Mouse (Mus musculus): ENCODE results near the gene Oser1. TPM values are rescaled to one million over a fixed set of nuclear protein-coding genes. Genes with fewer than 3 reads are reported as not detected.
A peak's percentile ranks its signal among the peaks of the same experiment; 100 is the strongest.
"Not testable (repeated sequence)": the region's sequence is repeated elsewhere in the genome, so short reads cannot be mapped to it uniquely, and the experiment has no call there.

Oser1 gene
- total RNA-seq, 2 experiments from 2014 or later: 37.2 to 43.4 TPM

DNA sequence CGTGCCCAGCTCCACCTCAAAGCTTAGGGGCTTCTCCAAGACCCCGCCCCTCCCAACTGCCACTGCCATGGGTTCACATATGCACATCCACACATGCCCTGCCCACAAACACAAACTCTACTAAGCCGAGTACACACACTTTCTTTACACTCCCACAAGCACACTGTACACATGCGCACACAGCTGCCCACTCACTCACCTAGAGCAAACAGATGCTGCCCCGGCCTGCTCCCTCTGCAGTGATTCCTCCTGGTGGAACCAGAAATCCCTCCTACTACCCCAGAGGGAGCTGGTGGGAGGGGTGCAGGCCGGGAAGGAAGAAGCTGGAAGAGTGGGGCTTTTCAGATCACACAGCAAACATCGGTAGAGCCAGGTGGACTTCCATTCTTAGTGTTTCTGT is 19.5 kb upstream of the Oser1 start:
- DNase-seq: no peak

DNA sequence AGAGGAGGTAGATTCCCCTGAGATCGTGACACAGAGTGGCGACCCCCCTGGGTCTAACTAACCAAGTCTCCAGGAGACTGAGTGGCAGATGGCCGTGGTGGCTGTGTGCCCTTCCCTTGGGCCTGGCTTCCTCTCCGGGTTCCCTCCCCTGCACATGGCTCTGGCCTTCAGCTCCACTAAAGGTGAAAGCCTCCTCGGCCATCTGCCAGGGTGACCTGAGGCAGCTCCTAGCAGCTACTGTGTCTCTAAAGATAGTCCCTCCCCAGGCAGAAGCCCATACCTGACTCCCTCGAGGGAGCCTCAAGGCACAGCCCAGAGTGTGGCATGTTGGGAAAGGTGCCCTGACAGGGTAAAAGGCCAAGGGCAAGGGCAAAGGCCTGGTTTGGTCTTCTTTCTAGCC is 19.0 kb upstream of the Oser1 start:
- DNase-seq: no peak

DNA sequence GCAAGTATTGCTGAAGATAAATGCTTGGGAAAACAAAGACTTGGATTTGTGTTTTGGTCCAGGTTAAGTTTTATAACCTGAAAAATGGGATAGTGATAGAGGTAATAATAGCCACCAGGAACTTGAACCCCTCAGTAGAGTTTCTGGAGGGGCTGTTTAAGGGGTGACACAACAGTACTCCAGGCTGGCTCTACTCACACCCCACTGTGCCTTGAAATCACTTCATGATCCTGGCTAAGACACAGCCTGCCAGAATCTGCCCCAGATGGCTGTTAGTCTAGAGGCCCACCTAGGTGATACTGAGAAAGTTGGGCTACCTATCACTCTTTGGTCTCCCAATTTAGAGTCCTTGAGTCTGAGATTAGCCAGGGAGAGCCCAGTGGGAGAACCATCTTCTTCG is 15.0 kb upstream of the Oser1 start:
- DNase-seq: no peak

DNA sequence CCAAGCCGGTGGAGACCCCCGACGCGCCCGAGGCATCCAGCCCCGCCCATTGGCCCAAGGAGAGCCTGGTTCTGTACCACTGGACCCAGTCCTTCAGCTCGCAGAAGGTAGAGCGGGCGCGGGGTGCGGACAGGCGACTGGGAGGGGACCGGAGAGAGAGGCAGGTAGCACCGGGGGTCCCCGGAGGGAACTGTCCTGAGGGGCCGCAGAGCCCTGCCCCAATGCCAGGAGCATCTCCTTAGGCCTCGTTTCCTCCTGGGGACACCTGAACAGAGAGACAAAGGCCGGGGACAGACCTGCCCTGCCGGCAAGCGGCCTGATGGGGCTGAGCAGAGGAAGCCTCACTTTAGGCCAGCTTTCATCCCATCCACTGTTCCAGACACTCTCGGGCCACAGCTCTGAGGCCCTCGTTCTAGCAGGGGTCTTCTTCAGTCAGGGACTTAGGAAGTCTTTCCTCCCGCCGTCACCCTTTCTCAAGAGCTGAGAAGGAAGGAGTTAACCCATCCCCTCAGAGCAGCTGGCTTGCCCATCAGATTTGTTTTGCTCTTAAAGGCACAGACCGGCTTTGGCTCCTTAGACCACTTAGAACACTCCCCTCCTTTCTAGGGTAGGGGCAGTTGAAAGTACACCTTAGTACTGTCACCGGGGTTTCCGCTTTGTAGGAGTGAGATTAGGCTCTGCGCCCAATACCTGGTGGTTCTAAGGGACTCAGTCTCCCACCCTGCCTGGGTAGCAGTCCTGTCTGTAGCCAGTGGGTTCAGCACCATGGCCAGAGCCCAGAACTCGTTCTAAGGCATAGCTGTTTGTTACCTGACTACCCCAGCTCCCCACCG is 14.3 kb upstream of the Oser1 start:
- peak; percentile 65 to 77 for DNase-seq

DNA sequence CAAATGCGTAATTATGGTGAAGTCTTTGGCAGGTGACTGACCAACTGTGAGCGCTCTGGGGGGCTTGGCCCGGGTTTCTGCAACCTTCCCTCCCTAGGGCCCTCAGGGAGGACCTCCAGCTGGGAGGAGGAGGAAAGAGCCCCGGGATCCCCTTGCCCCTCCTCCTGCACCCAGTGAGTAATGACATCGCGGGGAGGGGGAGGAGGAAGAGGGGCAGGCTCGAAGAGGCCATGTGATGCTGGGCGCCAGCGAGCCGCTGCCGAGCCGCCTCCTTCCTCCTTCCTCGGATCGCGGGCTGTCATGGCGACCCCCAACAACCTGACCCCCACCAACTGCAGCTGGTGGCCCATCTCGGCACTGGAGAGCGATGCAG is 13.7 kb upstream of the Oser1 start, which contains the start of gene Gdap1l1:
Gene Gdap1l1, plus strand, starts transcription at position 231 of the 373 bp plus-strand sequence.
- DNase-seq: peak; percentile 52 to 59

DNA sequence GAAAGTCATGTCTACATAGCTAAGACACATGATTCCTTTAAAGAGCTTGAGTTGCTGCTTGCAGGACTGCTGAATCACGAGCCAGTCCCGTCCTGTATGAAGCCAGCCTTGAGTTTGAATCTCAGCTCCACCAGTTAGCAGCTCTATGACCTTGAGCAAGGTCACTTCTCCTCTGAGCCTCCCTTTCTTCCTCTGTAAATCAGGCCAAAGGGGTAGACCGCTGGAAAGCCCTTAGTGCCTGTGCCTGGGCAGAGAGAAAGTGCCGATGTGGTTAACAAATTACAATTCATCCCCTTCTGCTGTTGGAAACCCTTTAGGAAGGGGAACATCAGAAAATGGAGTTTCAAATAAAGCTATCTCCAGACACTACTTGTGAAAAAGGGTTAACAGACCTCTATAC is 13.3 kb upstream of the Oser1 start:
- no peak for DNase-seq

DNA sequence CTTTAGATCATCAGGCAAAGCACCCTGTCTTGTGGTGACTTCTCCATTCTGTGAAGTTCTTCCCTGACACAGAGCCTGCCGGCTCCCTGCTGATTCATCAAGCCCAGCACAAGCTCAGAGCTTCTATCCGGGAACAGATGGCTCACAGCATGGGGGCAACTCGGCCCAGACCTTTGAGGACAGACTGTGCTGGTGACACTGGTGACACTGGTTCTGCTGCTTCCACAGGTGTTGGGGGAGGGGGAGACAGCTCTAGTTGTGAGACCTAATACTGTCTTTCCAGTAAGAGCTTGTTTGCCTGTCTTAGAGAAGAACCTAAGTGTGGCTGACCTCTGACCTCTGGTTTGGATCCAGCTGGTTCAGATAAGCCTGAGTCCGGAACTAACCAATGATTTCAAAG is 9.5 kb upstream of the Oser1 start:
- DNase-seq: no peak

DNA sequence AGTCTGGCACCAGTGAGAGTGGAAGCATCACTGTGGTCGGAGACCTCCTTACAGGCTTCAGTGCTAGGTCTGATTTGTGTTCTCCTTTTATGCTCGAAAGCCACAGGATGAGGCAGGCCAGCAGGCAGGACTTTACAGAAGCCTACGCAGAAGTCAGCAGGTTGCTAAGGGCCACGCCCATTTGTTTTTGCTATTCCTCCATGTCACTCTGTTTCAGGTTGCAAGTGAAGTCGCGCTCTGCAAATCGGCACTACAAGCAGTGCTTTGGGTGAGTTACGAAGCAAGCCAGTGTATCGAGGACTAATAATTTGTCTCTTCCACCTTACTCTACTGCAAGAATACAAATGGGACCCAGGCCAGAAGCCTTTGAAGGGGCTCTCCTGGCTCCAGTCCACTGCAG is 6.8 kb upstream of the Oser1 start:
- no peak for DNase-seq

DNA sequence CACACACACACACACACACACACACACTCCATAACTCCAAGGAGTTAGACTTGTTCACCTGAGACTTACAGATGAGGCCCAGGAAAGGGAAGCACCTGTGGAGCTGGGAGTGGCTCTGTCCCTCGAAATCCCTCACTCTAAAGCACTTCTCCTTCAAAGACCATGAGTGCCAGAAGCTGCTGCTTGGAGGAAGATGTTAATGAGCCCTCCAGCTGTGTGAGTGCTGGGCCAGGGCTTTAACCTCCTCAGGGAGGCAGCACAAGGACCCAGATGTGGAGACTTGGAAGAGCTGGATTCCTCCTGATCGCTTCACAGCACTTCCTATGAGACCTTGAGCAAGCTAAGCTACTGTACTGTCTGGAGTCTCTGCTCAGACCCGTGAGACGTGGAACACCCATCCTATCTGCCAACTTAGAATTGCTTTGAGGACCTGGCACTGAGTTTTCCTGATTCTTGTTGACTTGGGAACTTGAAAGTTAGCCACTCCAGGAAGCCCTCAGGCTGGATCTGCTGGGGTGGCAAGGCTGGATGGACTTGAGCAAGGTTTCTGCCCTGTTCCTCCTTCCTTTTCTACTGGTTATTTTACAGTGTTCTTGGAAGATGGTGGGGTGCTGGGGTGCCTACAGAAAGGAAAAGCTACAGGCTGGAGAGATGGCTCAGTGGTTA is 4.0 kb upstream of the Oser1 start:
- no peak for DNase-seq

DNA sequence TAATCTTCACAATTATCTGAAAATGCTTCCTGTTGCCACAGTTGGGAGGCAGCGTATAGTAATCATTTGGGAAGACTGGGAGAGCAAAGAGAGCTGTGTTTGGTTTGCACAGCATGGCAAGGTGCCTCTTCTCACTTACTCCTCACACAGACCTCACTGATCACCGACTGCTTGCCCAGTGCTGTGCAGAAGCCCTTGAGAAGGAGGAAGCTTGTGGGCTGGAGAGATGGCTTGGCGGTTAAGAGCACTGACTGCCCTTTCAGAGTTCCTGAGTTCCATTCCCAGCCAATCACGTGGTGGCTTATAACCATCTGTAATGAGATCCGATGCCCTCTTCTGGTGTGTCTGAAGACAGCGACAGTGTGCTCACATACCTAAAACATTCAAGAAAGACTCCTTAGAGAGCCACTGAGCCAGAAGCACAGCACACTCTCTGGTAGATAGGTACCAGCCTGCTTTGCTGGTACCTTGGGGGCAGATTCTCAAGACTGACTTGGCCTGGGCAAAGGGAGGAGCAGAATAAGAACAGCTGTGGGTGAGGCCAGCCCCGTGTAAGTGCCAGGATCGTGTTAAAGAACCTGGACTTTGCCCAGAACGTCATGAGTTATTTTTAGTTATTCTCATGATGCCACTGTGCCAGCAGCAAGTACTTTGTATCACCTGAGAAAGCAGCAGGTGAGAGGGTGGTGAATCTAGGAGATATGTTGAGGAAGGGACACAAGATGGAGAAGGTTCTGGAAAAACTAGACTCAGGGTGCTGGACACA is 1.4 kb downstream of the Oser1 start:
- DNase-seq: no peak

DNA sequence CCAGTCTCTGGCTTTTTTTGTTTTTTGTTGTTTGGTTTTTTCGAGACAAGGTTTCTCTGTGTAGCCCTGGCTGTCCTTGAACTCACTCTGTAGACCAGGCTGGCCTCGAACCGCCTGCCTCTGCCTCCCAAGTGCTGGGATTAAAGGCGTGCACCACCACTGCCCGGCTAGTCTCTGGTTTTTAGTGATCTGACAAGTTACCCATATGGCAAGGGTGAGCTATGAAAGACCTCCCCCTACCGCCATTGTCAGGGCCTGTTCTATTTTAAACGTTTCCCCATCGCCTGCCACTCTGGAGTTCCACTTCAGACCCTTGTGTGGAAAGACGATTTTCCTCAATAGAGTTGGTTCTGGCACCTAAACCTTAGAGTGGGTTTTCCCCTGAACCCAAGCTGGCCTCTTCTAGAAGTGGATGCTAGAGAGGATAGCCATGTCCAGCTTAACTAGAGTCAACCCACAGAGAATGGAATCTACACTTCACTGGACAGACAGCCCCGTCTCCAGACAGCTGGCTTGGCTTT is 4.1 kb downstream of the Oser1 start:
- DNase-seq: no peak

DNA sequence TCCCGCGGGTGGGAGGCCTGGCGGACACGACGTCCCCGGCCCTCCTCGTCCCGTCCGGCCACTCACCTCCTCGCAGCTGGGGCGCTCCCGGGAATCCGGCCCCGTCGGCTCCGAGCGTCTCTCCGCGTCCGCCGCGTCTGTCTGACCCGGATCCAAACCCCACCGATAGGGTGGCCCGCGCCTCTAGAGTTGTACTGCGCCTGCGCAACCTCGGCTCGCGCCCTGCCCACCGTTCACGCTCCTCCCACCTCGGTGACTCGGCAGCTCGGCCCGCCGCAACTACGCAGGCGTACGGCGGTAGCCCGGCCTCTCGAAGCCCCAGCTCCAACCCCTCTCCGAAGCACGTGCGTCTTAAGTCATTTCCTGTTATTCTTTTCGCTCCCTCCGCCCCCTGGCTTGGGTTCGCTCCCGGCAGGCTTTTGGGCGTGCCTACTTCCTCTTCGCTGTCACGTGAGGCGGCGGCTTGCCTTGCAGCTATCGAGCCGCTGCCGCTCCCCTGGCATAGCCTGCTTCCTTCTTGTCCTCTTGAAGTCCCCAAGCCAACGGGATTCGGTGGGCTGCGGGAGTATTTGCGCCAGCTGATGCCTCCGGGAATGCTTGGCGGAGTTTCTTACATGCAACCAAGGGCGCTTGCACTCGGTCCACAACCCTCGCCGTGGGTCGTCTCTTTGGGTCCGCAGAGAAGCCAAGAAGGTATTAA is 5.0 kb downstream of the Oser1 start:
- peak; percentile 99 to 100 for DNase-seq

DNA sequence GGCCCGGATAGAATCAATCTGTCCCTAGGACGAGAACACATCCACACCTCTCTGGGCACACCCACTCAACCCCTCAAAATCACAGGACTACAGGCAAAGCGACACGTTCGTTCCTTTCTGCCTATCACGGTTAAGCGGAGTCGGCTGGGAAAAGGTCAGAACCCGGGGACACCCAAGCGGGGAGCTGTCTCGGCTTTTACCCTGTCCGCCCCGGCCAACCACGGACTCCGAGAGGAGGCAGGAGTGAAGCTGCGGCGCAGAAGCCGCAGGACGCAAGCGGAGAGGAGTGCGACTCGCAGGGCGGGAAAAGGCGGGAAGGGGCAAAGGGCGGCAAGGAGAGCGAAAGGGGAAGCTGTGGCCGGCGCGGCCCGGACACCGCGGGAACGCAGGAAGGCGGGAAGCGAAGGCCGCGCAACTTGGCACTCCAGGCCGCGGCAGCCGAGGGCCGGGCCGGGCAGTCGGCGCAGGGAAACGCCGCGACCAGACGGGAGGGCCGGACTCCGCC is 5.6 kb downstream of the Oser1 start:
- no peak for DNase-seq

DNA sequence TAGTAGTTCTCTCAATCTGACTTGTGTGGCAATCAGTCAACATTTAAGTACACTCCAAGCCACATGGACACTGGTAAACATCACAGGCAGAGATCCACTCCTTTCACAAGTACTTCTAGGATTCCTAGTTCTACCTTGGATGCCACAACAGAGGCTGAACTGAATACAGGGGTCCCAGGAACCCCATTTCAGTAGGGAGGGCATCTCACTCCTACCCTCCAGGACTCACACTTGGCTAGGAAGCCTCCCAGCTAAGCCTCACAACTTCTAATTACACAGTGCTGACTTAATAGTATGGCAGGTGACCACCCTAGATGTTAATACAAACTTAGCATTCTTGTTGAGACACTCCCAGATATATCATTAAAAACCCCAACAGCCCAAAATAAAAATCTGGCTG is 6.7 kb downstream of the Oser1 start:
- no peak for DNase-seq

DNA sequence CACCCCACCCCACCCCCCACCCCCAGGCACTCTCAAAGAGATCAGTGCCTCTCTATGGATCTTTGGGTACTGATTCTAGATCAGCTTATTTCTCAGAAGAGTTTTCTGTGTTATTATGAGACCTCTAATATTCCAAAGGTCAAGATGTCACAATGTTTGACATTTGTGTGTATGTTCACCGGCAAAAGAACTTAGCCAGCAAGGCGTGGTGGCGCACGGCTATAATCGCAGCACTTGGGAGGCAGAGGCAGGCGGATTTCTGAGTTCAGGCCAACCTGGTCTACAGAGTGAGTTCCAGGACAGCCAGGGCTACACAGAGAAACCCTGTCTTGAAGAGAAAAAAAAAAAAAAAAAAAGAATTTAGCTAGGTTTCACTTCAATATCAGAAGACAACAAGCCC is 7.5 kb downstream of the Oser1 start:
- no peak for DNase-seq

DNA sequence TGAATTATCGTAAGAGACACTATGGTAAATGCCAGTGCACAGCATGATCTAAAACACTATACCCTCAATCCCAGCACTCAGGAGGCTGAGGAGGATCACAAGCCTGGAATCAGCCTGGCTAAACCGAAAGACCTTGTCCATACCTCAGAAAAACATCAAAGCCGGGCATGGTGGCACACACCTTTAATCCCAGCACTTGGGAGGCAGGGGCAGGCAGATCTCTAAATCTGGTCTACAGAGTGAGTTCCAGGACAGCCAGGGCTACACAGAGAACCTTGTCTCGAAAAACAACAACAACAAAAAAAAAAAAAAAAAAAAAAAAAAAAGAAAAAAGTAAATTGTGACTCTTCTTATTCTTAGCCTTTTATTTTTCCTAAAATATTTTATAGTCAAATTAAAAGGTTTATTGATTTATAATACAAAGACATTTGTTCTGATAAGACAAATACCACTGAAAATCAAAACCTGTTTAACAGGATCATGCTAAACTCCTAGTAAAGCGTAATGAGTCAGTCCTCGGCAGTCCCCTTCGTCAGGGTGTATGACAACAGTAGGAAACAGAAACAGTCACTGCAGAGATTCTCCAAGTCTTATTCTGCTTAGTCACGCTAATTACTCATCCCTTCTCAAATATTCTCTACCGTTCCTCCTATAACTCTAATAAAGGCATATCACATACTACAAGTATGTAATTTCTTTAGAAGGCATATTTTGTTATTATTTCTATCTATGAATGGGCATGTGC is 11.5 kb downstream of the Oser1 start:
- DNase-seq: no peak

DNA sequence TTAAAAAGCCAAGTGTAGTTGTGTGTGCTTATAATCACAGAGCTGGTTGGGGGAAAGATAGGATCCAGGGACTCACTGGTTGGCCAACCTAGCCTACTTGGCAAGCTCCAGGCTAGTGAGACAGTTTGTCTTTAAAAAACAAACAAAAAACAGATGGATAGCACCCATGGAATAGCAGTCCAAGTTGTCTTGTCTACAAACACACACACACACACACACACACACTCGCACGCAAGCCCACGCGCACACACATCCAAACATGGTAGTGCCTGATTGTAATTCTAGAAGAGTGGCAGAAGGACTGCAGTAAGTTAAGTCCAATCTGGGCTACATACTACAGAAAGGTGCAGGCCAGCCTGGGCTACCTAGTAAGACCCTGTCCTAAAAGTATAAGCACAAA is 12.1 kb downstream of the Oser1 start:
- DNase-seq: no peak

DNA sequence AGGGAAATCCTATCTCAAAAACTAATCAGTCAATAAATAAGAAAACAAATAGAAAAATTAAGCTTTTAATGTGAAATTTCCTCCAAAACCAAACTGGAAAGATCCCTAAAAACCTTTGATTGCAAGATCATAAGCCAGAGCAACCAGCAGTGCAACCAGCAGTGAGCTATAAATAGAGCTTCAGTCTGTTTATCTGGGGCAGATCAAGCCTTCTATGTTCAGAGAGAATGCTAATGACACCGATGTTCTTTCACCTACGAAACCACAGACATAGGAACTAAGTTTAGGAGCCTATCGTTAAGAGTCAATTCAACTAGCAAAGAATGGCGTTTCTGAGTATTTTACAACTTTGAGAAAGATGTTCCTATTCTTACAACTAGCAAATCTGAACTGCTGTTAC is 12.7 kb downstream of the Oser1 start:
- DNase-seq: no peak

DNA sequence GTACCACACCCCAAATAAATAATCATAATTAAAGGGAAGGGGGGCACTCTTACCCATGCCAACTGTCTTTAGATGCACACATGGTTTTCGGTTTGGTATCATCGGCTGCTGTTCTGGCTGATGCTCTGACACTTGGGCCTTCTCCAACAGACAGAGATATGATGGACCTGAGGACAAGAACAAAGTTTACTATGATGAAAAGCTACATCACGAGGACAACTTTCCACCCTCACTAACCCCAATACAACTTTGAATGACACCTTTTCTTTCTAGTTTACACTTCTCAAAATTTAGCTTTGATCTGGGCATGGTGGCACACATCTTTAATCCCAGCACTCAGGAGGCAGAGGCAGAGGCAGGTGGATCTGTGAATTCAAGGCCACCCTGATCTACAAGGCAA is 13.2 kb downstream of the Oser1 start:
- not testable (repeated sequence) for DNase-seq

DNA sequence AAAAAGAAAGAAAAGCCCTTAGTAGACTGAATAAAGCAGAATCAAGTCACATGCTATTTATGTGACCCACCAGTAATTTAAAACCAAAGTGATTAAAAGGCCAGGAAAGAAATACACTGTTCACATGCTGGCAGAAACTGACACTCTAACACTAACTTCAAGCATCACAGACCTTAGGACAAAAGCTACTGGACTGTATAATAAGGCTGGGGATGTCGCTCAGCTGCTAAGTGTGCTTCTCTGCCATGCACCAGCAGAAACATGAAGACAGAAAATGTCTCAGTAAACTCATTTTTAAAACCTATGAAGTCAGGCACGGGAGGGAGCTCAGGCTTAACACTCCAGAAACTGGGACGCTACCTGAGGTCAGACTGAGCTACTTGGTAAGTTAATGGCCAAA is 14.3 kb downstream of the Oser1 start:
- DNase-seq: no peak

Data from adrenal gland, postnatal 36 days (tissue).